Comparison of ENCODE assay signal across 11 mouse cellular contexts in genomic region chr3:30010889-30011288, GRCm38 (mm10).
DNase-seq lines count a peak whose midpoint lies in the region; ATAC-seq and TF ChIP-seq lines count a peak whose summit lies in the region.
"Had no signal": no experiment of that assay in that cellular context is flagged by ENCODE, and none has a peak within 500 bp of the region (broad histone marks: within the 10 kb centered on the region; RNA-seq: fewer than 3 reads in every experiment).

No protein-coding gene starts in this region.

- WGBS in forebrain, embryonic 11.5 days = 19% methylated on average over 6 of the region's 6 CpGs
- 46% methylated on average over 6 of the region's 6 CpGs for WGBS in forebrain, postnatal 0 days
- WGBS in kidney, embryonic 14.5 days = 13% methylated on average over 6 of the region's 6 CpGs
- WGBS in hindbrain, postnatal 0 days = 48% methylated on average over 6 of the region's 6 CpGs

- no peaks in the 10 kb centered on the region for H3K36me3 ChIP-seq in forebrain, embryonic 11.5 days (ENCODE audit: control insufficient read depth, insufficient read depth, low read length)
- H3K36me3 ChIP-seq in forebrain, postnatal 0 days (ENCODE audit: insufficient read depth) = no peaks in the 10 kb centered on the region
- H3K36me3 ChIP-seq in kidney, embryonic 14.5 days (ENCODE audit: control insufficient read depth, insufficient read depth, low read length) = no peaks in the 10 kb centered on the region
- no peaks in the 10 kb centered on the region for H3K36me3 ChIP-seq in hindbrain, postnatal 0 days (ENCODE audit: insufficient read depth, low read length)

- H3K4me3 ChIP-seq in forebrain, embryonic 11.5 days (ENCODE audit: low read depth, low read length) = peak overlapping the region; percentile 52; the same call in 1 of the 2 replicates
- no peak overlapping the region for H3K4me3 ChIP-seq in forebrain, postnatal 0 days (ENCODE audit: low read depth, low read length)
- peak overlapping the region; percentile 55 for H3K4me3 ChIP-seq in kidney, embryonic 14.5 days (ENCODE audit: low read length)
- peak overlapping the region; percentile 85 for H3K4me3 ChIP-seq in brown adipose tissue, adult 24 weeks (ENCODE audit: insufficient read depth, low read depth, low read length)
- H3K4me3 ChIP-seq in hindbrain, postnatal 0 days (ENCODE audit: low read length) = no peak overlapping the region

- no peak overlapping the region for H3K9ac ChIP-seq in forebrain, embryonic 11.5 days (ENCODE audit: low read length)
- no peak overlapping the region for H3K9ac ChIP-seq in forebrain, postnatal 0 days
- H3K9ac ChIP-seq in kidney, embryonic 14.5 days (ENCODE audit: low read depth, low read length) = peak overlapping the region; percentile 86
- H3K9ac ChIP-seq in hindbrain, postnatal 0 days (replicated peaks; ENCODE audit: low read length) = no peak overlapping the region

- no peak for TF ChIP-seq CTCF in forebrain, postnatal 0 days (IDR thresholded peaks at IDR 0.05; ENCODE audit: low read depth)
- TF ChIP-seq CTCF in hindbrain, postnatal 0 days (IDR thresholded peaks at IDR 0.05; ENCODE audit: low read depth) = no peak

- ATAC-seq in forebrain, embryonic 11.5 days (replicated peaks; ENCODE audit: low FRiP score) = no peak
- ATAC-seq in forebrain, postnatal 0 days = no peak
- ATAC-seq in kidney, embryonic 14.5 days (ENCODE audit: low FRiP score, low TSS enrichment) = no peak
- ATAC-seq in hindbrain, postnatal 0 days = no peak

- H3K27ac ChIP-seq in forebrain, embryonic 11.5 days (ENCODE audit: low read depth, low read length) = no peak overlapping the region
- H3K27ac ChIP-seq in forebrain, postnatal 0 days (ENCODE audit: low read depth, low read length) = no peak overlapping the region
- peak overlapping the region; percentile 91 for H3K27ac ChIP-seq in kidney, embryonic 14.5 days (ENCODE audit: low read depth, low read length)
- H3K27ac ChIP-seq in brown adipose tissue, adult 24 weeks (replicated peaks; ENCODE audit: low read depth, low read length) = peak overlapping the region; percentile 91
- H3K27ac ChIP-seq in hindbrain, postnatal 0 days = no peak overlapping the region
- H3K27ac ChIP-seq: left cerebral cortex, adult 2 months had no signal

- H3K4me1 ChIP-seq in forebrain, embryonic 11.5 days (replicated peaks; ENCODE audit: control insufficient read depth, insufficient read depth, low read length) = peaks cover 2% of the 10 kb centered on the region; the same call in 1 of the 2 replicates
- H3K4me1 ChIP-seq in forebrain, postnatal 0 days (ENCODE audit: insufficient read depth) = peaks cover 9% of the 10 kb centered on the region; the same call in 1 of the 2 replicates
- H3K4me1 ChIP-seq in kidney, embryonic 14.5 days (ENCODE audit: control insufficient read depth, insufficient read depth, low read length) = peaks cover 6% of the 10 kb centered on the region
- H3K4me1 ChIP-seq in brown adipose tissue, adult 24 weeks (ENCODE audit: control insufficient read depth, insufficient read depth, insufficient read length, low read length) = peaks cover 2% of the 10 kb centered on the region; the same call in 1 of the 2 replicates
- H3K4me1 ChIP-seq in hindbrain, postnatal 0 days (ENCODE audit: insufficient read depth, low read length) = peaks cover 3% of the 10 kb centered on the region; the same call in 1 of the 2 replicates

- no peak for DNase-seq in forebrain, embryonic 11.5 days (ENCODE audit: low spot score)
- no peak for DNase-seq in forebrain, postnatal 0 days
- DNase-seq in kidney, postnatal 4 days = no peak
- DNase-seq in hindbrain, postnatal 0 days (ENCODE audit: low spot score) = no peak
- DNase-seq in cerebellum, postnatal 4 days (ENCODE audit: low spot score in 2 of 2) = no peak
- DNase-seq in urinary bladder, postnatal 4 days (ENCODE audit: low spot score in 2 of 2) = no peak
- DNase-seq: gastrocnemius, postnatal 36 days; thymus, adult 18-20 months had no signal

- H3K4me2 ChIP-seq in forebrain, embryonic 11.5 days (ENCODE audit: low read depth, low read length, severe bottlenecking) = peak overlapping the region; percentile 94; the same call in 1 of the 2 replicates
- H3K4me2 ChIP-seq in forebrain, postnatal 0 days (ENCODE audit: low read depth) = no peak overlapping the region
- peak overlapping the region; percentile 77 for H3K4me2 ChIP-seq in kidney, embryonic 14.5 days (replicated peaks; ENCODE audit: low read depth, low read length)
- H3K4me2 ChIP-seq in hindbrain, postnatal 0 days (ENCODE audit: low read depth, low read length) = peak overlapping the region; percentile 81; the same call in 1 of the 2 replicates

- H3K9me3 ChIP-seq in forebrain, embryonic 11.5 days (ENCODE audit: control insufficient read depth, low read length) = no peaks in the 10 kb centered on the region
- H3K9me3 ChIP-seq in forebrain, postnatal 0 days (ENCODE audit: low read length) = no peaks in the 10 kb centered on the region
- H3K9me3 ChIP-seq in kidney, embryonic 14.5 days (ENCODE audit: control insufficient read depth, low read length) = no peaks in the 10 kb centered on the region
- H3K9me3 ChIP-seq in hindbrain, postnatal 0 days (ENCODE audit: low read length) = no peaks in the 10 kb centered on the region

- H3K27me3 ChIP-seq in forebrain, embryonic 11.5 days (ENCODE audit: control insufficient read depth, insufficient read depth, low read length) = peaks cover 2% of the 10 kb centered on the region; the same call in 1 of the 2 replicates
- H3K27me3 ChIP-seq in forebrain, postnatal 0 days (ENCODE audit: insufficient read depth, low read length) = peaks cover 37% of the 10 kb centered on the region
- H3K27me3 ChIP-seq in kidney, embryonic 14.5 days (ENCODE audit: control insufficient read depth, insufficient read depth, low read length) = no peaks in the 10 kb centered on the region
- peaks cover 13% of the 10 kb centered on the region; the same call in 1 of the 2 replicates for H3K27me3 ChIP-seq in hindbrain, postnatal 0 days (ENCODE audit: insufficient read depth, low read length)

Comparison
In these comparisons a context has a peak if more than half of its experiments do, and no peak if none do; other contexts are left out.
1. H3K4me3 ChIP-seq: peak in forebrain, embryonic 11.5 days (single experiment), kidney, embryonic 14.5 days (single experiment) and brown adipose tissue, adult 24 weeks (single experiment); none in forebrain, postnatal 0 days (single experiment) and hindbrain, postnatal 0 days (single experiment).
2. H3K27ac ChIP-seq: peak in kidney, embryonic 14.5 days (single experiment) and brown adipose tissue, adult 24 weeks (single experiment); none in forebrain, embryonic 11.5 days (single experiment), forebrain, postnatal 0 days (single experiment) and hindbrain, postnatal 0 days (single experiment).